Mouse (Mus musculus) hindbrain, embryonic 12.5 days (tissue): ENCODE data around the gene Plppr3. TPM values are rescaled to one million over a fixed set of nuclear protein-coding genes. Genes with fewer than 3 reads are reported as not detected.

Experiments
- ATAC-seq: fragments of 200-750 bp; cut with Nextera tagmentation; 2 replicates; pipeline ENCODE4 v1.8.0; 2017; ENCODE audit warnings: moderate TSS enrichment; ENCODE audit not compliant: low FRiP score
- H3K27ac ChIP-seq: fragments of 300-500 bp; sonication (generic); 2 replicates; pipeline ENCODE4 v1.5.1; 2016; ENCODE audit warnings: mild to moderate bottlenecking
- H3K27me3 ChIP-seq: fragments of 300-500 bp; sonication (generic); 2 replicates; pipeline ENCODE4 v1.6.1; 2016; ENCODE audit warnings: mild to moderate bottlenecking
- H3K36me3 ChIP-seq: fragments of 300-500 bp; sonication (generic); 2 replicates; pipeline ENCODE4 v1.6.1; 2016; ENCODE audit warnings: mild to moderate bottlenecking
- H3K4me1 ChIP-seq: fragments of 300-500 bp; sonication (generic); 2 replicates; pipeline ENCODE4 v1.6.1; 2016
- H3K4me2 ChIP-seq: fragments of 300-500 bp; sonication (generic); replicated peaks from 2 replicates; pipeline ENCODE4 v1.6.1; 2016; ENCODE audit warnings: mild to moderate bottlenecking
- H3K4me3 ChIP-seq: fragments of 300-500 bp; sonication (generic); 2 replicates; pipeline ENCODE4 v1.5.1; 2016; ENCODE audit warnings: mild to moderate bottlenecking
- H3K9ac ChIP-seq: fragments of 300-500 bp; sonication (generic); 2 replicates; pipeline ENCODE4 v1.6.1; 2016; ENCODE audit warnings: mild to moderate bottlenecking, moderate library complexity
- H3K9me3 ChIP-seq: fragments of 300-500 bp; sonication (generic); replicated peaks from 2 replicates; pipeline ENCODE4 v1.6.1; 2016; ENCODE audit warnings: mild to moderate bottlenecking
- WGBS: fragments of 180-500 bp; shearing (Covaris S2); methylation state at CpG from one replicate; pipeline ENCODE4 v1.1.7; 2016; 5-methylcytosine and 5-hydroxymethylcytosine counted together
- polyA plus RNA-seq: library from polyadenylated mRNA; unstranded; fragments of >200 nt; fragmentation: Nextera tagmentation; extraction: Ambion mirVana; gene quantifications from 2 replicates; pipeline ENCODE4 v1.2.1, GENCODE M21; 2016

Gene Plppr3
- polyA plus RNA-seq: 289 and 290 TPM in 2 replicates

DNA sequence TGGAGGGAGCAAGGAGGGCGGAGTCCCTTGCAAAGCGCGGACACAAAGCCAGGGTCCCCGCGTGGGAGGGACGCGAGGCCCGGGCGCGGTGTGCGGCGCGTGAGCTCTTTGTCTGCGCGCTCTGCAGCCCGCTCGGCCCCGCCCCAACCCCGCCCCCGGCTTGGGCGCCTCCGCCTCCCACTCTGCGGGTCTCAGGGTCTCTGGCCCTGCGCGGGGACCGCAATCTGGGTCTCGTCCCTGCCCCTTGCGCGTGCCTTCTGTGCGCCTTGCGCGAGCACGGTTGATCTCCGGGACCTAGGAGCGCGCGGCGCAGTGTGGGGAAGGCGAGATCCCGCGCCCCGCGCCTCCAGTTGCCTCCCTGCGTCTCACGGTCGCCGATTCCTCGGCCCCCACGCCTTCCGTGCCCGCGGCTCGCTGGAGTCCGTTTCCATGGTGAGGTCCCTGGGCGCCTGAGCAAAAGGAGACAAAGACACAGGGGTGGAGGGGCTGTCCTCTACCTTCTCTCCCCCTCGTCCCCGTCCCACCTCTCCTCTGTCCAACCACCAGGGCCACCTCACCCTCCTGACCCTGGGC is at the start of gene Plppr3, which contains the start of gene Prtn3:
Gene Plppr3 (minus strand): TSS at position 345 of the 573 bp plus-strand sequence.
Gene Prtn3 (plus strand): TSS at position 187 of the 573 bp plus-strand sequence.
- peak; percentile 93 for ATAC-seq
- H3K27me3 ChIP-seq: no peaks in the 10 kb centered on the region
- peaks cover 23% of the 10 kb centered on the region for H3K36me3 ChIP-seq
- peak within 1 kb of the TSS; percentile 96 for H3K27ac ChIP-seq
- peaks cover 44% of the 10 kb centered on the region for H3K4me1 ChIP-seq
- WGBS: under 1% methylated on average over 56 of the region's 57 CpGs
- peak within 1 kb of the TSS; percentile 60 for H3K4me3 ChIP-seq
- H3K4me2 ChIP-seq: peak within 1 kb of the TSS; percentile 81
- peak within 1 kb of the TSS; percentile 94 for H3K9ac ChIP-seq
- no peaks in the 10 kb centered on the region for H3K9me3 ChIP-seq

DNA sequence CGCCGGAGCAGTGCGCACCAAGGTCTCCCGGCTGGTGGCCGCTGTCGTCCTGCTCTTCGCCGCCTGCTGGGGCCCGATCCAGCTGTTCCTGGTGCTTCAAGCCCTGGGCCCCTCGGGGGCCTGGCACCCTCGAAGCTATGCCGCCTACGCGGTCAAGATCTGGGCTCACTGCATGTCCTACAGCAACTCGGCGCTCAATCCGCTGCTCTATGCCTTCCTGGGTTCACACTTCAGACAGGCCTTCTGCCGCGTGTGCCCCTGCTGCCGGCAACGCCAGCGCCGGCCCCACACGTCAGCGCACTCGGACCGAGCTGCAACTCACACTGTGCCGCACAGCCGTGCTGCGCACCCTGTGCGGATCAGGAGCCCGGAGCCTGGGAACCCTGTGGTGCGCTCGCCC is 47.1 kb upstream of the Plppr3 start:
- H3K9ac ChIP-seq: peak overlapping the region; percentile 56
- H3K9me3 ChIP-seq: no peaks in the 10 kb centered on the region; the same call in 1 of the 2 replicates
- peak overlapping the region; percentile 28 for H3K4me3 ChIP-seq
- peaks cover 52% of the 10 kb centered on the region for H3K4me1 ChIP-seq
- no peaks in the 10 kb centered on the region for H3K36me3 ChIP-seq
- peaks cover 72% of the 10 kb centered on the region for H3K27me3 ChIP-seq
- H3K27ac ChIP-seq: no peak overlapping the region
- 1% methylated on average over 34 of the region's 34 CpGs for whole genome bisulfite sequencing
- no peak for ATAC-seq
- H3K4me2 ChIP-seq: peak overlapping the region; percentile 46

- Histone ChIP-seq H3K9ac (peak within 1 kb of the TSS; percentile 56), H3K4me1 (peaks cover 49% of the 10 kb centered on the region), H3K36me3 (no peaks in the 10 kb centered on the region), H3K4me2 (peak within 1 kb of the TSS; percentile 46), H3K9me3 (no peaks in the 10 kb centered on the region; the same call in 1 of the 2 replicates), H3K27me3 (peaks cover 72% of the 10 kb centered on the region), H3K4me3 (peak within 1 kb of the TSS; percentile 28), H3K27ac (no peak within 1 kb of the TSS)
- ATAC-seq: no peak
- 6% methylated on average over 40 of the region's 41 CpGs for WGBS
Measured at GRCm38 (mm10) chr10:79920958-79921535, 46.6 kb upstream of the Plppr3 start, which contains the start of gene R3hdm4. Gene R3hdm4, minus strand, starts transcription at chr10:79921208.

- Histone ChIP-seq H3K27ac (no peak overlapping the region), H3K27me3 (peaks cover 72% of the 10 kb centered on the region), H3K9ac (peak overlapping the region; percentile 5; the same call in 1 of the 2 replicates), H3K36me3 (no peaks in the 10 kb centered on the region), H3K4me1 (peaks cover 51% of the 10 kb centered on the region), H3K9me3 (no peaks in the 10 kb centered on the region; the same call in 1 of the 2 replicates), H3K4me2 (peak overlapping the region; percentile 46), H3K4me3 (peak overlapping the region; percentile 28)
- WGBS: 13% methylated on average over 26 of the region's 26 CpGs
- ATAC-seq: no peak
Measured at GRCm38 (mm10) chr10:79920056-79920890, 45.8 kb upstream of the Plppr3 start.

- Histone ChIP-seq H3K4me1 (peaks cover 60% of the 10 kb centered on the region), H3K4me3 (0 out of 2 replicates have a peak overlapping the region, but pooled peaks have one; percentile 2), H3K27me3 (peaks cover 72% of the 10 kb centered on the region), H3K36me3 (no peaks in the 10 kb centered on the region), H3K27ac (no peak overlapping the region), H3K9ac (peak overlapping the region; percentile 35; the same call in 1 of the 2 replicates), H3K9me3 (no peaks in the 10 kb centered on the region; the same call in 1 of the 2 replicates), H3K4me2 (0 out of 2 replicates have a peak overlapping the region, but pooled peaks have one; percentile 15)
- no peak for ATAC-seq
- WGBS: 5% methylated on average over 21 of the region's 21 CpGs
Measured at GRCm38 (mm10) chr10:79919251-79919849, 44.9 kb upstream of the Plppr3 start.

- WGBS: 5% methylated on average over 34 of the region's 35 CpGs
- Histone ChIP-seq H3K9ac (0 out of 2 replicates have a peak overlapping the region, but pooled peaks have one; percentile 18), H3K4me1 (peaks cover 64% of the 10 kb centered on the region)
Measured at GRCm38 (mm10) chr10:79918231-79919078, 44.0 kb upstream of the Plppr3 start.

GRCm38 (mm10) chr10:79917532-79918100 is 43.2 kb upstream of the Plppr3 start:
- peaks cover 56% of the 10 kb centered on the region for H3K27me3 ChIP-seq
- no peak for ATAC-seq
- H3K27ac ChIP-seq: no peak overlapping the region
- 69% methylated on average over 5 of the region's 5 CpGs for WGBS
- peak overlapping the region; percentile 75 for H3K4me3 ChIP-seq
- H3K36me3 ChIP-seq: peaks cover 5% of the 10 kb centered on the region; the same call in 1 of the 2 replicates
- peak overlapping the region; percentile 98 for H3K4me2 ChIP-seq
- peak overlapping the region; percentile 97; the same call in 1 of the 2 replicates for H3K9ac ChIP-seq
- H3K9me3 ChIP-seq: no peaks in the 10 kb centered on the region; the same call in 1 of the 2 replicates
- H3K4me1 ChIP-seq: peaks cover 64% of the 10 kb centered on the region

More at GRCm38 (mm10) chr10:79918231-79919078, 44.0 kb upstream of the Plppr3 start:
- Histone ChIP-seq H3K4me2 (peak overlapping the region; percentile 16; the same call in 1 of the 2 replicates), H3K27ac (no peak overlapping the region), H3K9me3 (no peaks in the 10 kb centered on the region; the same call in 1 of the 2 replicates), H3K36me3 (no peaks in the 10 kb centered on the region), H3K27me3 (peaks cover 64% of the 10 kb centered on the region), H3K4me3 (peak overlapping the region; percentile 7; the same call in 1 of the 2 replicates)
- no peak for ATAC-seq

- no peaks in the 10 kb centered on the region; the same call in 1 of the 2 replicates for H3K9me3 ChIP-seq
- H3K4me3 ChIP-seq: peak within 1 kb of the TSS; percentile 75
- peak within 1 kb of the TSS; percentile 79 for H3K27ac ChIP-seq
- H3K4me1 ChIP-seq: peaks cover 64% of the 10 kb centered on the region
- H3K9ac ChIP-seq: peak within 1 kb of the TSS; percentile 97
- peak within 1 kb of the TSS; percentile 98 for H3K4me2 ChIP-seq
- peaks cover 12% of the 10 kb centered on the region for H3K36me3 ChIP-seq
- WGBS: 2% methylated on average over 42 of the region's 42 CpGs
- ATAC-seq: peak; percentile 83
- H3K27me3 ChIP-seq: peaks cover 49% of the 10 kb centered on the region
Measured at GRCm38 (mm10) chr10:79916808-79917531, 42.5 kb upstream of the Plppr3 start, which contains the start of gene Kiss1r. Gene Kiss1r, plus strand, starts transcription at chr10:79916971.

DNA sequence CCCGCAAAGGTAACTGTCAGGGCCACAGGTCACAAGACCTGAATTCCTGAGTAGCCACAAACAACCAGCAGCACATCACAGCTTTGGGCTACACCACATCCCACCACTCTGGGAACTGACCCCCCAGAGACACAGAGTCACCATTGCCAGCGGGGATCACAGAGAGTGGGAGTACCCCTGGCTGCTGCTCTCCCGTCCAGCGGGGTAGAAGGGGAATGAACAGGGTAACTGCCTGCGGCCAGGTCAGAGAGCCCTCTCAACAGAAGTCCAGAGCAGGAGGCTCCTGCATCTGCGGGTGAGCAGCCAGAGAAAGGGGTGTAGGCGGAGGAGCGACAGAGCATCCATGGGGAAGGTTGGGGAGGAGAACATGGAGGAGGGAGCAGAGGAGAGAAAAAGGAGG is 41.6 kb upstream of the Plppr3 start:
- WGBS: 14% methylated on average over 7 of the region's 8 CpGs
- Histone ChIP-seq H3K36me3 (peaks cover 19% of the 10 kb centered on the region), H3K9me3 (no peaks in the 10 kb centered on the region; the same call in 1 of the 2 replicates), H3K27ac (peak overlapping the region; percentile 79; the same call in 1 of the 2 replicates), H3K4me1 (peaks cover 57% of the 10 kb centered on the region), H3K4me3 (peak overlapping the region; percentile 75), H3K27me3 (peaks cover 40% of the 10 kb centered on the region), H3K4me2 (peak overlapping the region; percentile 98), H3K9ac (peak overlapping the region; percentile 97)
- no peak for ATAC-seq
